In the genomic region with DNA sequence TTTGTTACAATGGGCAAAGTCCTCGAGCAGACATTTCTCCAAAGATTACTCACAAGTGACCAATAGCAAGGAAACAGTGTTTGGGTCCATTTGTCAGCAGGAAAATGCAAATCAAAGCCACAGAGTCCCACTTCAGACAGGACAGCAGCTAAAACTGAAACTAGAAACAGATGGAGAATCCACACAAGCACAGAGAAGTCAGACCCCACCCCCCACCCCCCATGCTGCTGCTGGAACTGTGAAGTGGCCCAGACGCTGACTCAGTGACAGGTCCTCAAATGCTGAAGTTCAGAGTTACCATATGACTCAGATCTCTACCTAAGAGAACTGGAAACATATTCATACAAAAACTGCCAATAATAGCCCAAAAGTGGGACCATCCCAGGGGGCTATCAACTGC, we compare ENCODE assay signal across 13 mouse cellular contexts. TPM values are rescaled to one million over a fixed set of nuclear protein-coding genes. Genes with fewer than 3 reads are reported as not detected.
DNase-seq lines count a peak whose midpoint lies in the region; ATAC-seq lines count a peak whose summit lies in the region.
"Had no signal": no experiment of that assay in that cellular context is flagged by ENCODE, and none has a peak within 500 bp of the region (broad histone marks: within the 10 kb centered on the region; RNA-seq: fewer than 3 reads in every experiment).

No protein-coding gene starts in this region.

- H3K4me3 ChIP-seq in heart, embryonic 14.5 days (ENCODE audit: control insufficient read depth in 1 of 2, insufficient read depth in 1 of 2, low read depth in 1 of 2, low read length in 2 of 2), result no peak overlapping the region
- no peak overlapping the region for H3K4me3 ChIP-seq in heart, embryonic 11.5 days (ENCODE audit: low read depth, low read length)
- no peak overlapping the region for H3K4me3 ChIP-seq in macrophage (ENCODE audit: inconsistent target)
- H3K4me3 ChIP-seq: liver, embryonic 13.5 days; midbrain, embryonic 12.5 days had no signal

- no peak for ATAC-seq in heart, embryonic 14.5 days (ENCODE audit: insufficient number of reproducible peaks, insufficient read depth, low FRiP score, low read depth)
- no peak for ATAC-seq in heart, embryonic 11.5 days (replicated peaks; ENCODE audit: insufficient number of reproducible peaks, low FRiP score, low TSS enrichment)

- H3K4me2 ChIP-seq in heart, embryonic 14.5 days (ENCODE audit: low read length), result no peak overlapping the region
- no peak overlapping the region for H3K4me2 ChIP-seq in heart, embryonic 11.5 days
- H3K4me2 ChIP-seq: hindbrain, embryonic 14.5 days; liver, embryonic 13.5 days; midbrain, embryonic 12.5 days had no signal

- peak; percentile 73 for DNase-seq in 3T3-L1 (ENCODE audit: low read depth, low spot score)
- peak; percentile 45 for DNase-seq in NIH3T3 (ENCODE audit: low read depth)
- no peak for DNase-seq in right cerebral cortex, postnatal 36 days (ENCODE audit: low spot score in 2 of 2)
- no peak for DNase-seq in thymus, postnatal 36 days
- no peak for DNase-seq in spleen, postnatal 10 days (ENCODE audit: low spot score in 2 of 2)
- DNase-seq: cerebellum, postnatal 10 days; liver, embryonic 13.5 days; thymus, postnatal 14 days had no signal

- H3K36me3 ChIP-seq in heart, embryonic 14.5 days (ENCODE audit: control insufficient read depth, insufficient read depth, low read length), result no peaks in the 10 kb centered on the region
- H3K36me3 ChIP-seq in heart, embryonic 11.5 days (ENCODE audit: control insufficient read depth, insufficient read depth, low read length), result no peaks in the 10 kb centered on the region
- no peaks in the 10 kb centered on the region for H3K36me3 ChIP-seq in macrophage (ENCODE audit: inconsistent target)
- H3K36me3 ChIP-seq: liver, embryonic 13.5 days; midbrain, embryonic 12.5 days had no signal

- 13% methylated on average over 2 of the region's 2 CpGs for WGBS in heart, embryonic 14.5 days
- WGBS in heart, embryonic 11.5 days (ENCODE audit: insufficient replicate concordance), result 19% methylated on average over 2 of the region's 2 CpGs
- WGBS in macrophage (ENCODE audit: missing documents), result 21% methylated on average over 2 of the region's 2 CpGs

- peak overlapping the region in 1 of 2 experiments; percentile 24; a peak in 1 of 4 replicates for H3K27ac ChIP-seq in heart, embryonic 14.5 days (replicated peaks in 1 of 2; ENCODE audit: control insufficient read depth in 1 of 2, insufficient read depth in 1 of 2, low read depth in 2 of 2, low read length in 2 of 2)
- H3K27ac ChIP-seq in heart, embryonic 11.5 days (ENCODE audit: low read depth, low read length), result no peak overlapping the region
- H3K27ac ChIP-seq in macrophage, result 0 out of 2 replicates have a peak overlapping the region, but pooled peaks have one; percentile 21
- H3K27ac ChIP-seq: hindbrain, embryonic 14.5 days; liver, embryonic 13.5 days; midbrain, embryonic 12.5 days had no signal

- 0 out of 2 replicates have a peak, but pooled peaks cover 8% of the 10 kb centered on the region for H3K9me3 ChIP-seq in heart, embryonic 14.5 days (ENCODE audit: control insufficient read depth, low read length)
- peaks cover 4% of the 10 kb centered on the region; the same call in 1 of the 2 replicates for H3K9me3 ChIP-seq in heart, embryonic 11.5 days (replicated peaks; ENCODE audit: control insufficient read depth, low read length)
- H3K9me3 ChIP-seq: liver, embryonic 13.5 days had no signal

- peak overlapping the region; percentile 34 for H3K9ac ChIP-seq in heart, embryonic 14.5 days (ENCODE audit: low read length)
- no peak overlapping the region for H3K9ac ChIP-seq in heart, embryonic 11.5 days (ENCODE audit: low read depth, low read length)
- H3K9ac ChIP-seq: hindbrain, embryonic 14.5 days; liver, embryonic 13.5 days; midbrain, embryonic 12.5 days had no signal

- H3K27me3 ChIP-seq in heart, embryonic 14.5 days (ENCODE audit: control insufficient read depth, insufficient read depth, low read length), result no peaks in the 10 kb centered on the region
- H3K27me3 ChIP-seq in heart, embryonic 11.5 days (ENCODE audit: control insufficient read depth, insufficient read depth, low read length), result no peaks in the 10 kb centered on the region
- H3K27me3 ChIP-seq: liver, embryonic 13.5 days; midbrain, embryonic 12.5 days had no signal

- H3K79me2 ChIP-seq in macrophage (ENCODE audit: inconsistent target), result peaks cover 100% of the 10 kb centered on the region

- H3K4me1 ChIP-seq in heart, embryonic 14.5 days (ENCODE audit: control insufficient read depth in 2 of 2, insufficient read depth in 2 of 2, low read length in 2 of 2), result peaks cover 23 to 46% of the 10 kb centered on the region in 2 experiments
- H3K4me1 ChIP-seq in heart, embryonic 11.5 days (ENCODE audit: control insufficient read depth, insufficient read depth, low read length), result peaks cover 8% of the 10 kb centered on the region; the same call in 1 of the 2 replicates
- H3K4me1 ChIP-seq: midbrain, embryonic 12.5 days had no signal

RNA-seq across cellular contexts. Expression of gene Tec, which starts 24.0 kb away (rescaled TPM):
- 17.7 and 18.7 TPM in 2 replicates for polyA plus RNA-seq in heart, embryonic 14.5 days (2014; fragmentation: Nextera tagmentation; extraction: Ambion mirVana)
- 11.9 and 14.5 TPM in 2 replicates for polyA plus RNA-seq in heart, embryonic 11.5 days (2014; fragmentation: Nextera tagmentation; extraction: Ambion mirVana)
- total RNA-seq in macrophage (2018; cell fraction: chromatin; rRNA removed), result 100 to 1,000 TPM in 25 of 26 experiments, 10 to 100 TPM in 1; 90.4 to 656 (median 263) TPM
- total RNA-seq in macrophage (2018; cell fraction: cytosol; rRNA removed), result 10 to 100 TPM; 26.8 to 77.1 (median 51.1) TPM
- 100 to 1,000 TPM in 13 of 26 experiments, 10 to 100 TPM in 13; 37.0 to 278 (median 131) TPM for total RNA-seq in macrophage (2018; cell fraction: nucleus; rRNA removed)
- 53.1 to 81.3 TPM (median 56.1 TPM) in 3 replicates for polyA plus RNA-seq in macrophage (2018)

Comparison
In these comparisons a context has a peak if more than half of its experiments do, and no peak if none do; other contexts are left out.
1. DNase-seq: peak in 3T3-L1 (single experiment) and NIH3T3 (single experiment); none in right cerebral cortex, postnatal 36 days (0 of 2), thymus, postnatal 36 days (0 of 2) and spleen, postnatal 10 days (0 of 2).